Mouse (Mus musculus) layer of hippocampus, adult 2 months (tissue): ENCODE measurements at regions not wholly inside any gene's neighbourhood (a gene's known extent, or its start where the extent isn't known, plus 50 kb on each side); places are given as distances from the start of the nearest gene placed in this dataset.

Source experiments
- DNase-seq, 2 experiments: peaks; one replicate each; pipeline ENCODE4 v3.0.0; 2022; ENCODE audit warnings: low spot score in 2 of 2
- H3K27ac ChIP-seq: fragments of 200-600 bp; 2 replicates; pipeline ENCODE4 v1.8.1; 2022
- H3K4me3 ChIP-seq: fragments of 200-600 bp; 2 replicates; pipeline ENCODE4 v1.8.1; 2022; ENCODE audit warnings: mild to moderate bottlenecking
- CTCF ChIP-seq: fragments of 200-600 bp; conservative IDR thresholded peaks from 2 replicates; pipeline ENCODE4 v1.8.1; 2022; ENCODE audit warnings: antibody characterized with exemption, mild to moderate bottlenecking, moderate library complexity
- microRNA-seq, 2 experiments: library from miRNA; unstranded; fragments of <30 nt; microRNA quantifications; one replicate each; pipeline ENCODE4 v1.2.0; 2021

DNA sequence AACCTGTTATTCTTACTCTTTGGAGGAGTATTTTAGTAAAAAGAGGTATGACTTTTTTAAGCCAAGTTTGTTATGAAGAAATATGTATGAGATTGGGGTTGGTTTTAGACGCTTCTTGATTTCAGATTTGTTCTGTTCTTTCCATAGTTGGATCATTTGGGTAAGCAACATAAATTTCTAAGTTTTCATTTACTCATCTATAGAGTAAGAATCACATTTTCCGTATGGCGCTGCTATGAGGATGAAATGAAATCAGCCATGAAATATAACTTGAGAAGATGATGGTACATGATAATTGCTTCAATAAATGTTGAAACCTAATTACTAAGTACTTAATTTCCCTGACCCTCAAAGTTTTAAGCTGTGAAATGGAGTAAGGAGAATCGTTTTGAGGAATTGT lies 979.0 kb downstream of the Pdha2 start:
- H3K27ac ChIP-seq, result no peak overlapping the region
- TF ChIP-seq CTCF, result no peak

DNA sequence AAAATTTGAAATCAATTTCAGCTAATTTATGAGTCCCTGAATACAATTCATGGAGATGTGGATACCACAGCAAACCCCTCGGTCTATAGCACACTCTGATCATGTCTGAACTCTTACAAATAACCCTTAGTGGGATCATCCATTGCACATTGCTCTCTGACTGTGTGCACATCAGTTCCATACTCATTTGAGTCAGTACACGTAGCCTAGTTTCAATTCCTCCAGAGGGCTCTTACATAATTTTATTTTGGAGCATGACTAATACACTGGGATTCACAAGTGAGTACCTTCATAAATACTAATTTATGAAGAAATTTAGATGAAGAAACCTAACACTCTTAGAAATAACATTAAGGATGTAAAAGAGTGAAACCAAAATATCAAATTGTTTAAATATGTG lies 978.3 kb downstream of the Pdha2 start:
- no peak overlapping the region for H3K4me3 ChIP-seq
- DNase-seq, result no peak
- H3K27ac ChIP-seq, result no peak overlapping the region
- no peak for TF ChIP-seq CTCF

More for the DNA sequence above, 979.0 kb downstream of the Pdha2 start:
- no peak overlapping the region for H3K4me3 ChIP-seq
- no peak for DNase-seq

DNA sequence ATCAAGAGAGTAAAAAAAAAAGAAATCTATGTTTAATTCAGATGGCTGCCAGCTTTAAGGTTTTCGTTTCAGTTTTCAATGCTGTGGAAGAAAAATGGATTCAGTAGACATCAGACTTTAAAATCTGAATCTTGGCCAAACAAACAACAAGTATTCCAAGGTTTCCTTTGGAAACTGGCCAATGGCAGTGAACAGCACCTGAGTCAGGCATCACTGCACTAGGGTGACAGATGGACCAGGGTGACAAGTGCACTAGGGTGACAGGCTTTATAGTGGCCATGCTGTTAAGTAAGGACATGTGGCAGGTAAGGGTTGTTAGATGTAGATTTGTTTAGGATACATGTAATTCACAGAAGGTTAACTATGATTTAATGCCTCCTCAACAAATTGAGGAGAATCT lies 972.9 kb downstream of the Pdha2 start:
- no peak overlapping the region for H3K27ac ChIP-seq
- no peak for DNase-seq
- TF ChIP-seq CTCF, result no peak
- H3K4me3 ChIP-seq, result no peak overlapping the region

Small RNA genes in the stretch of these regions (microRNA-seq; reads per million reads assigned to microRNA genes)
- 31.9 to 41.2 reads per million in 2 experiments for gene Mir7j
